Mouse (Mus musculus): ENCODE measurements around the gene Tns1.

The Tns1 gene

GRCm38 (mm10) chr1:74066576-74066975 lies 57.7 kb downstream of the Tns1 start:
- in situ Hi-C loops (cut with MboI, MseI) = no loop called here

GRCm38 (mm10) chr1:74066061-74066460 lies 58.2 kb downstream of the Tns1 start:
- in situ Hi-C loops (cut with MboI, MseI) = no loop called here

GRCm38 (mm10) chr1:74060046-74060445 lies 64.2 kb downstream of the Tns1 start:
- in situ Hi-C loops (cut with MboI, MseI) = no loop called here

GRCm38 (mm10) chr1:74059552-74059951 lies 64.7 kb downstream of the Tns1 start:
- in situ Hi-C loops (cut with MboI, MseI) = no loop called here

- in situ Hi-C loops (cut with MboI, MseI) = no loop called here
Measured at GRCm38 (mm10) chr1:74058771-74059170, 65.5 kb downstream of the Tns1 start.

GRCm38 (mm10) chr1:74058309-74058708 lies 65.9 kb downstream of the Tns1 start:
- in situ Hi-C loops (cut with MboI, MseI) = no loop called here

- in situ Hi-C loops (cut with MboI, MseI) = no loop called here
Measured at GRCm38 (mm10) chr1:74057501-74057900, 66.7 kb downstream of the Tns1 start.

- in situ Hi-C loops (cut with MboI, MseI) = no loop called here
Measured at GRCm38 (mm10) chr1:74055552-74055951, 68.7 kb downstream of the Tns1 start.

- in situ Hi-C loops (cut with MboI, MseI) = no loop called here
Measured at GRCm38 (mm10) chr1:74054471-74054870, 69.8 kb downstream of the Tns1 start.

- in situ Hi-C loops (cut with MboI, MseI) = no loop called here
Measured at GRCm38 (mm10) chr1:74054007-74054406, 70.2 kb downstream of the Tns1 start.

GRCm38 (mm10) chr1:74053068-74053467 lies 71.2 kb downstream of the Tns1 start:
- in situ Hi-C loops (cut with MboI, MseI) = no loop called here

- in situ Hi-C loops (cut with MboI, MseI) = no loop called here
Measured at GRCm38 (mm10) chr1:74051349-74051748, 72.9 kb downstream of the Tns1 start.

GRCm38 (mm10) chr1:74049430-74049829 lies 74.8 kb downstream of the Tns1 start:
- in situ Hi-C loops (cut with MboI, MseI) = no loop called here

- in situ Hi-C loops (cut with MboI, MseI) = no loop called here
Measured at GRCm38 (mm10) chr1:74047722-74048121, 76.5 kb downstream of the Tns1 start.

- in situ Hi-C loops (cut with MboI, MseI) = no loop called here
Measured at GRCm38 (mm10) chr1:74047311-74047710, 76.9 kb downstream of the Tns1 start.

- in situ Hi-C loops (cut with MboI, MseI) = no loop called here
Measured at GRCm38 (mm10) chr1:74045034-74045433, 79.2 kb downstream of the Tns1 start.

- in situ Hi-C loops (cut with MboI, MseI) = no loop called here
Measured at GRCm38 (mm10) chr1:74044421-74044820, 79.8 kb downstream of the Tns1 start.

- in situ Hi-C loops (cut with MboI, MseI) = no loop called here
Measured at GRCm38 (mm10) chr1:74043584-74044105, 80.6 kb downstream of the Tns1 start.

GRCm38 (mm10) chr1:74042711-74043467 lies 81.4 kb downstream of the Tns1 start:
- in situ Hi-C loops (cut with MboI, MseI) = no loop called here

GRCm38 (mm10) chr1:74041692-74042091 lies 82.6 kb downstream of the Tns1 start:
- in situ Hi-C loops (cut with MboI, MseI) = no loop called here

GRCm38 (mm10) chr1:74041178-74041577 lies 83.1 kb downstream of the Tns1 start:
- in situ Hi-C loops (cut with MboI, MseI) = no loop called here

GRCm38 (mm10) chr1:74036560-74037390 lies 87.5 kb downstream of the Tns1 start:
- in situ Hi-C loops (cut with MboI, MseI) = no loop called here

Data from T-helper 17 cell (primary cell).